Mouse (Mus musculus): Measurements from ENCODE around the gene Akap8l. TPM values are rescaled to one million over a fixed set of nuclear protein-coding genes. Genes with fewer than 3 reads are reported as not detected.

Akap8l gene
- polyA plus RNA-seq (2012; rRNA removed) = 38.5 and 47.9 TPM in 2 replicates

GRCm38 (mm10) chr17:32350382-32350983 is at the start of gene Akap8l:
Gene Akap8l (minus strand): TSS chr17:32350607.

DNA sequence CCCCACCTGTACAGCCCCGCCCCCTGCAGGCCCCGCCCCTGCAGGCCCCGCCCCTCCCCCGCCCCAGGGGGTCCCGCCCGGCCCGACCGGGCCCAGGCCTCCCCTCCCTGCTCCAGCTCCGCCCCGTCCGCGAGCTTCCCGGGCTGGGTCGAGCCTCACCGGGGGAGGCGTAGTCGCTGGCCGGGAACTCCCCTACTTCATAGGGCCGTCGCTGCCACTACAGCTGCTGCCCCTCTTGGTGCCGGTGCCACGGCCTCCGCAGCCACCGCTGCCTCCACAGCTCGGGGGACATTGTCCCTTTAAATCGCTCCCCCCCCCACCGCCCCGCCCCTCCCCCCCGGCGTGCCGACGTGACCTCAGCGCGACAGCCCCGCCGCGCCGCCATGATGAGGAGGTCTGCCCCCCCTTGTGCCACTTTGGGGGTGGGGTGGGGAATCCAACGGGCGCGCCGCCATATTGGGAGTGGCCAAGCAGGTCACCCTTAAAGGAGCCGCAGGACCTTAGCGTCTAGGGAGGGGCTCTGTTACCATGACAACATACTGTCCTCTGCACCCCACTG is 38.8 kb upstream of the Akap8l start, which contains the start of gene Wiz:
TSS of gene Wiz (minus strand) at position 339 of the 559 bp plus-strand sequence.

GRCm38 (mm10) chr17:32320597-32321389 is 29.6 kb downstream of the Akap8l start, which contains the start of gene Akap8:
Gene Akap8 (minus strand): TSS chr17:32321238.

GRCm38 (mm10) chr17:32284262-32285137 is 65.9 kb downstream of the Akap8l start, which contains the start of gene Brd4:
Gene Brd4 (minus strand): TSS chr17:32284722.

Other genes with a start within 250 kb of the Akap8l start
- 0.92 and 1.1 TPM in 2 replicates for gene Notch3, start 183.8 kb downstream of the Akap8l start, polyA plus RNA-seq (2012; rRNA removed)
- 0.06 and 0.08 TPM in 2 replicates for gene Ephx3, start 161.1 kb downstream of the Akap8l start, polyA plus RNA-seq (2012; rRNA removed)
- 7.7 and 11.8 TPM in 2 replicates for gene Brd4, start 65.9 kb downstream of the Akap8l start, polyA plus RNA-seq (2012; rRNA removed)
- gene Akap8, start 29.4 kb downstream of the Akap8l start, polyA plus RNA-seq (2012; rRNA removed) = 19.0 and 21.5 TPM in 2 replicates
- 5.8 and 7.8 TPM in 2 replicates for gene Wiz, start 38.8 kb upstream of the Akap8l start, polyA plus RNA-seq (2012; rRNA removed)
- 3.6 and 4.2 TPM in 2 replicates for gene Rasal3, start 53.0 kb upstream of the Akap8l start, polyA plus RNA-seq (2012; rRNA removed)
- gene Pglyrp2, start 73.6 kb upstream of the Akap8l start, polyA plus RNA-seq (2012; rRNA removed) = 22.9 and 24.4 TPM in 2 replicates
- gene Cyp4f39, start 102.1 kb upstream of the Akap8l start, polyA plus RNA-seq (2012; rRNA removed) = 0.06 and 0.08 TPM in 2 replicates
- gene Cyp4f17, start 155.4 kb upstream of the Akap8l start, polyA plus RNA-seq (2012; rRNA removed) = 3.5 and 4.0 TPM in 2 replicates
- gene Cyp4f16, start 186.0 kb upstream of the Akap8l start, polyA plus RNA-seq (2012; rRNA removed) = 5.0 and 5.4 TPM in 2 replicates

All from liver, embryonic 18 days (tissue).